Mouse (Mus musculus) cerebellum, postnatal 25 days (tissue): ENCODE data around the gene Wdcp.
"Not testable (repeated sequence)": the region's sequence is repeated elsewhere in the genome, so short reads cannot be mapped to it uniquely, and the experiment has no call there.

Experiments used
- DNase-seq, 2 experiments: peaks; one replicate each; pipeline ENCODE4 v3.0.0; 2021; ENCODE audit warnings: mixed read lengths in 2 of 2

Wdcp gene

DNA sequence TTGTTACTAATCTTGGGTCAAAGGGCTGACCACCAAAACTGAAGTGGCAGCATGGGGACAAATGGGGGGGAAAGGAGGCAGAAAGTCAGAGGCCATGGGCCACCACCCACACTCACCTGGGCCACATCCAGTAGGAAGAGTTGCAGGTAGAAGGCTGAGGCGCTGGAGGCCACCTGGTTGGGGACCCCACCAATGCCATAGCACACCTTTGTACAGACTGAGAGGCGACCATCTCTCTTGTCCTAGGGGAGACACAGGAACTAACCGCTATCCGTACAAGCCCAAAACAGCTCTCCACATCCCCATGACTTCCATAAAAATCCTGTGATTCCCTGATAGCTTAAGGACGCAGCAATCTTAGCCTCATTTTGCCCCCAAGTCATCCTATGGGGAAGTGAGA, 28.2 kb downstream of the Wdcp start:
- no peak for DNase-seq

DNA sequence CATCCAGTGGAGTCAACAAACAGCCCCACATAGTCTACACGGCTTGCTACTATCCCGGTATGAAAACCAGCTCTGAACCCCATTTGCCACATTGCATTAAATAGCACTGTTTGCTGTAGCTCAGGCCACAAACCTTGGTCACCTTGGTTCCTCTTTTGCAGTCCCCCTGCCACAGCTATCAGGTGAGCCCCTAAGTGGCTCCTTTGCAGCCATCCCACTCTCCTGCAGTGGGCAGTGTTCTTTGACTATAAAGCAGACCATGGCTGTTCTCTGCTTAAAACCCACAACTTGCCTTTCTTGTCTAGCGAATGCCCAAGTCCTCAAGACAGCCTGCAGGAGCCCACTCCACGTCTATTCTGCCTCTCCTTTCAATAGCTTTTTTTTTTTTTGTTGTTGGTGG, 29.2 kb downstream of the Wdcp start:
- DNase-seq: no peak

DNA sequence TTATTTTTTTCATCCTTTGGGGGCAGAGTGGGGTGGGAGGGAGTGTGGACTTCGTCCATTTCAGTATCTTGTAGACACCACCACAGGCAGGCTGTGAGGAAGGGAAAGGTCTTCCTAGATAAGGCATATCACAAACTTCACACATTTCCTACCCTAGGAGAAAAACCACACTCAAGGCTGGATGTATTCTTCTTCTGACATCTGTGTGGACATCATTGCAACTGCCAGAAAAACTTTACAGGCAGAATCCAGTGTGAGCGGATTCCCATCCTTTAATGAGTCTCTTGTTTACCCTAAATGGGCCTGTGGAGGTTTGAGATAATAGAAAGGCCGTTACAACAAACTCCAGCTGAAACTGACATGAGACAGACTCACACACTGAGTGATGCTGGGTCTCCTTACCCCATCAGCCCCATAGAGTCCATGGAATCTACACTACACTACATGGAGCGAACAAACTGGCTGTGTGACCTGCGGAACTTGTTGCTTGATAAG, 29.9 kb downstream of the Wdcp start:
- DNase-seq: no peak

DNA sequence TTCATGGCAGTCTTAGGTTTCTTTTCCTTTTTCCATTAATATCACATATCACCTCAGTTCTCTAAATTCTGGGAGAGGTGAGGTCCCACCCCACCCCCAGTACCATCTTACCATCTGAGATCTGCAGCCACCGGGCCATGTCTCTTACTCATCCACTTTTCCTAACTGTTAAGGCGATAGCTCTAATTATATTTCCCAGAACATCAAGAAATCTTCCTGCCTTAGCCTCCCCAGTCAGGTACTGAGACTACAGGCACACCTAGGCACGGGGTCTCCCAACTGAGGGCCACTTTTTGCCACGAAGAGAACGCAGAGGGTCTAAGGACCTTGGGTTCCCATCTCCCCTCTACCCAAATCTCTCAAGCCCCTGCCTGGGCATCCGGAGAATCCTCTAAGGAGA, 30.4 kb downstream of the Wdcp start:
- no peak for DNase-seq

DNA sequence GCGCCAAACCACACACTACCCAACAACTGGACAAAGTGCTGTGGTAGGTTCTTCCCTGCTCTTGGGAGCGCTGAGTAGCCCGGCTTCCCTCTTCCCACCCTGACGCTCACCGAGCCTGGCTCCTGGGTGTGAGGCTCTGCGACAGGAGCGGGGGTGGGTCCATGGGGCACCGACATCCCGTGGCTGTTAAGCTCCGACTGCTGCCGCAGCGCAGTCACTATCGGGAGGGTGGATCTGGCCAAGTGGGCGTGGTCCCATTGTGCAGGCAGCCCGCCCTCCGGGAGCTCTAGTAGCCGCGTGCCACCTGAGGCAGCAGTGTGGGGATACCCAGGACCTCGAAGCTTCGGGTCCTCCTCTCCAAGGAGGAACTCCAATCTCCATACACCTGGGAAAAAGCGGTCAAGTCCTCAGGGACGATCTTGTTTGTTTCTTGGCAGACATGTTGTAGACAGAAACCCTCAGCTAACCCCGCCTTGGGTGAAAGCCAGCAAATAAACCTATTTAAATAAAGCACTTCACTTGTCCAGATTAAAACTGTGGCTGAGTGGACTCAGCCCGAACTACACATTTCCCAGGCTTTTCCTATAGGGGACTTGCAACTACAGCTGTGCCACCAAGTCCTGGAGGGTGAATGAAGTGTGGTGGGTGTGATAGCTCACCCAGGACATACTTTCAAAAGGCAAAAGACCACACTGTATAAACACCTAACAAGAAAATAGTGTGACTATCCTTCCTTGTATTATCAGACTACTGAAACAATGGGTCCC, 31.2 kb downstream of the Wdcp start, which contains the start of gene Mfsd2b:
Gene Mfsd2b, minus strand, starts transcription at position 199 of the 767 bp plus-strand sequence.
- peak; percentile 52 to 71 for DNase-seq

DNA sequence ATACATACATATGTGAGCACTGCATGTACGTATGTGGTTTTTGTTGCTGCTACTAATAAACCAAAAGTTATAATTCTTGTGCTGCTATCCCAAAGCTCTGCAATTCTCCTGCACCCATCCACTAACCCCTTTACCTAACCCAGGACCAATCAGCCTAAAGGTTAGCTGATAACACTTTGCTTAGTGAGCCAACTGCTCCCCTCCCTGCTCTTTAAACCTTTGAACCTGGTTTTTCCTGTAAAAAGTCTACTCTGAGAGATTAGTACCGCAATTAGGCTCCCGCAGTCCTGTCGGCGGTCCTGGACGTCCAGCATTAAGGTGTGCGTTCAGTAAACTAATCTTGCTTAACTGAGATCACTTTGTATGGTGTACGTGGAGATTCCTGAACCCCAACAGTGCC, 32.5 kb downstream of the Wdcp start:
- DNase-seq: no peak

DNA sequence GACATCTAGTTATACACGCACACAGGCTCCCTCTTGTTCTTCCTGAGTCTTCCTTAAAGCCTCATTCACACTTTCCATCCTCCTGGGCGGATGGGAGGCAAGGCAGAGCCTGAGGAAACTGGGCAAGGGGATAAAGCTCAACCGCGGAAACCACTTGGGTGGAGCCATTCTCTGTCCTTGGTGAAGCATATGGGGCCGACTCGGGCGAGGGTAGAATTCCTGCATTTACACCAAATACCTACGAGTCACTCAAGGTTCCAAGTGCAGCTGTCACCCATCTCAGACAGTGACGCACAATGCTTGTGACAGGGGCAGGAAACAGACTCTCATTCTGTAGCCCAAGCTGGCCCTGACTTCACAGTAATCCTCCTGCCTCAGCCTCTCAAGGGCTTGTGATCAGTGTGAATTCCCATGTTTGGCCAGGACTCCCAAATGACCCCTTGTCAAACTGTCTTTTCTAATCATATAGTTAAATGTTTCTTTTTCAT, 35.2 kb downstream of the Wdcp start:
- no peak for DNase-seq

DNA sequence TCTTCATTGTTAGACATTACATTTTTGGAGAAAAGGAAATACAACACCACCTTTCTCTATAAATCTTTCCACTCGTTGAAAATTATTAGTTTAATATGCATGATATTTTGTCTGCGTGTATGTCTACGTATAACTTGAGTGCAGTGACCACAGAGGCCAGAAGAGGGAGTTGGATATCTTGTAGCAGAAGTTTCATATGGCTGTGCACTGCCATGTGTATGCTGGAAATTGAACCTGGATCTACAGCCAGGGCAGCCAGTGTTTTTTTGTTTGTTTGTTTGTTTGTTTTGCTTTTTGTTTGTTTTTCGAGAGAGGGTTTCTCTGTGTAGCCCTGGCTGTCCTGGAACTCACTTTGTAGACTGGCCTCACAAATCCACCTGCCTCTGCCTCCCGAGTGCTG, 35.9 kb downstream of the Wdcp start:
- peak in 1 of 2 experiments; percentile 26 for DNase-seq

DNA sequence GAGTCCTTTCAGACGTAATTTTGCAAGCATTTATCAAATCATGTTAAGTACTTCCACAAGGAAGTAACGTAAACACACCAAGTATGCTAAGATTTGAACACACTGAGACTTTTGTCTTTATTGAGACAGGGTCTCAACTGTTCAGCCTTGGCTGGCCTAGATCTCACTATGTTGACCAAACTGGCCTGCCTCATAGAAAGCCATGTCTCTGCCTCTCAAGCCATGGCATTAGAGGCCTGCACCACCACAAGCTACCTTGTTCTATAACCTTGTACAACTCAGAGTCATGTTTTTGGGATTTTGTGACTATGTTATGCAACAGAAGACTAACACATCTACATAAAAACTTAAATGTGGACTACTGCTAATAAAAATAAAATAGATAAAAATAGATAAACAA, 39.0 kb downstream of the Wdcp start:
- no peak for DNase-seq

DNA sequence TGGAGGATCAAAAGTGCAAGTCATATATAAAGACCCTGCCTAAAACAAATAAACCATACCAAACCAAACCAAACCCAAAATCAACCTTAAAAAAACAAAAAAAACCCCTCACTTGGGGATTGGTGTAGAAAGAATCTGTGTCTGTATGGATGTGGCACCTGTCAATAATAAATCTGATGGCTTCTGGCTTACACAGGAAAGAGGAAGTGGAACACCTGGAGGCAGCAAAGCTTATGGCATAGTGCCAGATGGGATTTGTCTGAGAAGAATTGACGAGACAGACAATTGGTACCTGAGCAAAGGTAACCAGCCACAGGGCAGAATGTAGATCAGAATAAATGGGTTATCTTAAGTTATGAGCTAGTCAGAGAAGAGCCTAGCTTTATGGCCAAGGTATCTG, 42.0 kb downstream of the Wdcp start:
- DNase-seq: no peak

DNA sequence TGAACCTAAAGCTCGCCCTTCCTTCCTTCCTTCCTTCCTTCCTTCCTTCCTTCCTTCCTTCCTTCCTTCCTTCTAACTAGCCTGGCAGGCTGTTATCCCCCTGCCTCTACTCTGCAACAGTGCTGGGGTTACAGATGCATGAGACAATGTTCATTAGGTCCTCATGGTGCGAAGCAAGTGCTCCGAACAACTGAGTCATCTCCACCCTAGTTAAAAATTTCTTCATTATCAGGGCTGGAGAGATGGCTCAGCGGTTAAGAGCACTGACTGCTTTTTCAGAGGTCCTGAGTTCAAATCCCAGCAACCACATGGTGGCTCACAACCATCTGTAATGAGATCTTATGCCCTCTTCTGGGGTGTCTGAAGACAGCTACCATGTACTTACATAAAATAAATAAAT, 43.5 kb downstream of the Wdcp start:
- not testable (repeated sequence) for DNase-seq

DNA sequence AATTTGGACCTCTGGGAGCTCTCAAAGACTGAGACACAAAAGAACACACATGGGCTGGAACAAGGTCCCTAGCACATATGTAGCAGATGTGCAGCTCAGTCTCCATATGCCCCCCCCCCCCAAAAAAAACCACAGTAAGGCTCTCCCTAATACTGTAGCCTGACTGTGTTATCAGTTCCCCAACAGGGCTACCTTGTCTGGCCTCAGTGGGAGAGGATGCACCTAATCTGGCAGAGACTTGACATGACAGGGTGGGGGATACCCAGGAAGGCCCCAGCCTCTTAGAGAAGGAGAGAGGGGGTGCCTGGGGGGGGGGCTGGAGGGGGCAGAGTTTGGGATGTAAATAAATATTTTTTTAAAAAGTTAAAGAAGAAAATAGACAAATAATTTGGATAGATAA, 45.6 kb downstream of the Wdcp start:
- DNase-seq: no peak

DNA sequence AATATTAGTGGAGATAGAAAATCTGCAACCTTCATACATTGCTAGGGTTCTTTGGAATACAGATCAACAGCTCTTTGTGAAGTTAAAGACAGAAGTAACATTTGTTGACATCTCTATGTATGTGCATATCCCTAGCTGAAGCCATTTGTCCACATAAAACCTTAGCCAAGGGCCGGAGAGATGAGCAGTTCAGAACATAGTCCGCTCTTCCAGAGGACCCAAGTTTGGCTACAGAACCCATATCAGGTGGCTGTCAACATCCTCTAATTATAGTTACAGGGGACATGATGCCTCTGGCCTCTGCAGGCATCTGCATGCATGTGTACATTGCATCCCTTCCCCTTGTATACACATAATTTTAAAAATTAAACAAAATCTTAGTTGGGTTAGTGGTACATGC, 46.1 kb downstream of the Wdcp start:
- no peak for DNase-seq

DNA sequence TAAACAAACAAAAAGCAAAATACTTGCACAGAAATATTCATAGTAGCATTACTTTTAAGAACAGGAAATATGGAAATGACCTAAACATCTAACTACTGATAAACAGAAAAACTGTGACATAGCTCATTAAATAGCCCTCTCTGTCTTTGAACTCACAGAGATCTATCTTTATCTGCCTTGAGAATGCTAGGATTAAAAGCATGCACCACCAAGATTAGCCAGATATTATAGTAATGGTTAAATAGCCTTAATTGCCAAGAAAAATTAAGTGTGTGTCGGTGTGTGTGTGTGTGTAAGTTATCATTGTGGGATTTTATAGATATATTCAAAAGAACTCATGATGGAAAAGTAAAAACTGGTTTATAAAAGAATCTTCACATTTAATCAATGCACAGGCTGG, 46.8 kb downstream of the Wdcp start:
- no peak for DNase-seq

DNA sequence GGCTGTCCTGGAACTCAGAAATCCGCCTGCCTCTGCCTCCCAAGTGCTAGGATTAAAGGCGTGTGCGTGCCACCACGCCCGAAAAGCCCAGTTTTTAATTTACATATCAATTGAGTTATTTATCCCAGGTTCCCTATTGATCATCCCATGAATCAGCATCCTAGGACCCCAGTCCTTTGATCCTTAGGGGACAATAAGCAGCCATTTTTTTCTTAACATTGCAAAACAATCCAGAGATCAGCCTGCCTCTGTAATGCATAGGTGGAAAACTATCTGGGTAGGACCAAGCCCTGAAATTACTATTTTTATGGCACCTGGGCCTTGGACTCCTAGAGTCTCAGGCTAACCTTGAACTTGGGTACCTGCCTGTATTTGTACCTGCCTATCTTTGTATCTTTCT, 54.9 kb downstream of the Wdcp start:
- no peak for DNase-seq

DNA sequence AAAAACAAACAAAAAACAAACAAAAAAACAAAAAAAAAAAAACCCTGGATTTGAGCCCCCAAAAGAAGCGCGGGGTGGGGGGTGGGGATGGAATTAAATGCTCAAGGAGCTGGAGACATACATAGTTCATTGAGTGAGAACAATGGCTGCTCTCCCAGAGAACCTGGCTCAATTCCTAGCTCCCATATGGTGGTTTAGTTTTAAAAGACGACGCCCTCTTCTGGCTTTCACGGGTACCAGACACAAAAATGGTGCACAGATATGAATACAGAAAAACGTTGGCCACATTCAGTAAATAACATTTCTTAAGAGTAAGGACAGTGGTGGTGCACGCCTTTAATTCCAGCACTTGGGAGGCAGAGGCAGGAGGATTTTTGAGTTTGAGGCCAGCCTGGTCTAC, 62.8 kb downstream of the Wdcp start:
- peak in 1 of 2 experiments; percentile 27 for DNase-seq

DNA sequence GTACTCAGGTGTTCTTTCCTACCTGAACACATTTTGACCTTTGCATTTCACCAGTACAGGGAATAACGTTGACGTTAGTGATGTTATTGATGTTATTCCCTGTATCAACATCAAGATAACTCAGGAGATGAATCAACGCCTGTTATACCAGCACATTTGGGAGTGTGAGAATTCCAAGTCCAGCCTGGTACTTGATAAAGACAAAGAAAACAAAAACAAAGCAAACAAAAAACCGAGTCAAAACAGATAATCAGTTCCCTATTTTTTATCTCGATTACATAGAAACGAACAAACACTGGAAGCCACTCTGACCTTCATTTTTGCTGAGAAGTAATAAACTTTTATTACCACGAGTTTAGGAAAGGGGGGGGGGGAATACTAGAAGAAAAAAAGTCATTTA, 63.4 kb downstream of the Wdcp start:
- DNase-seq: no peak

DNA sequence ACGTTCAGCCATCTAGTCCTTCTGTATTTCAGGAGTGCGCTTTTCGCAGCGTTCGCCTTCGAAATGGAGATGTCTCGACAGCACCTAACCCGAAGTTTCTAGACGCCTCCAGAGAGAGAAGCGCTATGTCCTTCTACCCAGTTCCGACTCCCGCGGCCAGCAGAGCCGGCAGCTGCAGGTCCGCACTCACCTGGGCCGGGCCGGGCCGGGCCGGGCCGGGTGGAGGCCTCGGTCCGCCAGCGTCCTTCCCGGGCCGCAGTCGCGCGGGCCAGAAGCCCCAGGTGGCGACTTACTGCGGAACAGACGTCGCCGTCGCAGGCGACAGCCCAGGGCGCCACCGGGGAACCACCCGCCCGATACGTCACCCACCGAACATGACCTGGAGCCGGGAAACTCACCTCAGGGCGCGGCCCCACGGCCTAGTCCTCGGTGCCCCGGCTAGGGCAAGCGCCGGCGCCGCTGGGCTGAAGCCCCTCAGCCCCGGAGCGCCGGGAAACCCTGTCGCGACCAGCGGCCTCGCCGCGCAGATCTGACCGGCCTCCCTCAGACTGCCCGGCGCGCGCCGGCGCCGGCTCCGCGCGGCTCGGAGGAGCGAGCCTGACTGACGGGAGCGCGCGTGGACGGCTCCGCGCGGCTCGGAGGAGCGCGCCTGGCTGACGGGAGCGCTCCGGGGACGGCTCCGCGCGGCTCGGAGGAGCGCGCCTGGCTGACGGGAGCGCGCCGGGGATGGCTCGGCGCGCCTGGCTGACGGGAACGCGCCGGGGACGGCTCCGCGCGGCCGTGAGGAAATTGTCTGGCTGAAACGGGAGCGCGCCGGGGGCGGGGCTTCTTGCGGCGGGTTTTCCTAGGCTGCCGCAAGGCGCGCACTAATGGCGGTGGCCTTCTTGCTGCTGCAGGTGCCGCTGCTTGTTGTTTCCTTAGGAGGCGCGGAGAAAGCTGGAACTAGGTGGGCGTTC, 64.1 kb downstream of the Wdcp start, which contains the start of gene Ubxn2a:
Gene Ubxn2a, minus strand, starts transcription at position 755 of the 956 bp plus-strand sequence.
- peak; percentile 97 to 99 for DNase-seq

DNA sequence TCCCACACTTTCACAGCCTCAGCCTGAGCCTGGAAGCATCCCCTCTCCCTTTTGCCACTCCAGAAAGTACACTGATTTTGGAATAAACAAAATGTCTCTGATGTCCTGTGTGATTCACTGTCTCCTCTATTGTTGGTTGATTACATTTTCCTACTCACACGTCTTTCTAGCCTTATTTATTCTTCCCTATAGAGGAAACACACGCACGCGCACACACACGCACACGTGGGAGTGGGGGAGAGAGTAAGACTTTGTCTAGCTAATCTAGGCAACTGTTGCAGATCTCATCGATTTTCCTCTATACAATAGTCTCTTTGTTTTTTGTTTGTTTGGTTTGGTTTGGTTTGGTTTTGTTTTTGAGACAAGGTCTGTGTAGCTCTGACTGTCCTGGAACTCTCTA, 65.3 kb downstream of the Wdcp start:
- no peak for DNase-seq
